Mouse (Mus musculus): ENCODE measurements around the gene Mettl8. TPM values are rescaled to one million over a fixed set of nuclear protein-coding genes. Genes with fewer than 3 reads are reported as not detected.

Gene Mettl8
- polyA plus RNA-seq, 1 experiment from 2014 or later: 10.0 TPM

Other genes with a start within 250 kb of the Mettl8 start
- gene Tlk1, start 229.9 kb downstream of the Mettl8 start, polyA plus RNA-seq (2014; fragmentation: Nextera tagmentation; extraction: Ambion mirVana): 37.2 and 41.0 TPM in 2 replicates
- gene Dcaf17, start 255 bp downstream of the Mettl8 start, polyA plus RNA-seq (2014; fragmentation: Nextera tagmentation; extraction: Ambion mirVana): 19.0 and 22.0 TPM in 2 replicates
- 1.00 and 1.1 TPM in 2 replicates for gene Cybrd1, start 62.3 kb upstream of the Mettl8 start, polyA plus RNA-seq (2014; fragmentation: Nextera tagmentation; extraction: Ambion mirVana)
- 73.3 and 73.4 TPM in 2 replicates for gene Dync1i2, start 156.1 kb upstream of the Mettl8 start, polyA plus RNA-seq (2014; fragmentation: Nextera tagmentation; extraction: Ambion mirVana)

Measured in heart, embryonic 14.5 days (tissue).